Comparison of ENCODE assay signal across 8 mouse cellular contexts in the genomic region with DNA sequence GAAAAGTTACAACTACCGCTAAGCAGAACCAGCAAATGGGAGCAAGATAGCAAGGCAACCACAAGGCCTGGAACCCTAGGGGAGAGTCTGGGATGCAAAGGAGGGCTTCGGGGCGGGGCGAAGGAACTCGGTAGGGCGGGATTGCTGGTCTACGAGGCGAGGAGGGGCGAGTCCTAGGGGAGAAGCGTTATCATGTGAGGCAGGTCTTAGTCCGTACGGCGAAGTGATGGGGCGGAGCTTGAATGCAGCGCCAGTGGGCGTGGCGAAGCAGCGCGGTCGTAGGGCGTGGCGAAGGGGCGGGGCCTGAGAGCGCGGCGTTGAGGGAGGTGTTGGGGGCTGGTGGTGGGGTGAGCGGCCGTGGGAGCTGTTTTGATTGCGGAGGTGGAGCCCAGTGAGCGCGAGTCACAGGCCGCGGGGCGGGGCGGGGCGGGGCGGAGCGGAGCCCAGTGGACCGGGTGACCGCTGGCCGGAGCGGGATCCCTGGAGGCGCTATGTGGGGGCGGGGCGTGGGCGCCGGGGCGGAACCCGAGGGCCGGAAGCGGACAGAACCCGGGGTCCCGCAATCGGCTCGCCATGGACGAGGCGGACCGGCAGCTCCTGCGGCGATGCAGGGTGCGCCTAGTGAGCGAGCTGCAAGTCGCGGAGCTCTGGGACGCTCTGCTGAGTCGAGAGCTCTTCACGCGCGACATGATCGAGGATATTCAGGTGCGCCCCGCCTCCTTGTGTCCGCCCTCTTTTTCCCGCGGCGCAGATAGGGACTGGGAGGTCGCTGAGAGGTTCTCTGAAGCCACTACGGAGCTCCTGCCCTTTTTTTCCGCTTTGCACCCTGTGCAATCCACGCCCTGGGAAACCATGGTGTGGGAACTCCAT. TPM values are rescaled to one million over a fixed set of nuclear protein-coding genes. Genes with fewer than 3 reads are reported as not detected.
DNase-seq lines count a peak whose midpoint lies in the region; ATAC-seq lines count a peak whose summit lies in the region.

A gene (plus strand): TSS at position 331 of the 870 bp plus-strand sequence.

- peak; percentile 70 for ATAC-seq in common myeloid progenitor, adult 5-6 weeks (replicated peaks; ENCODE audit: low read depth, poor library complexity, severe bottlenecking)

- no peaks in the 10 kb centered on the region for H3K27me3 ChIP-seq in megakaryocyte, embryonic 14.5 days (replicated peaks)

- DNase-seq in ZHBTc4 (ENCODE audit: low read depth, low spot score), result peak; percentile 99
- peak; percentile 96 to 97 for DNase-seq in gastrocnemius, adult 8-10 months (ENCODE audit: low spot score in 2 of 2)
- peak; percentile 87 for DNase-seq in hindlimb bud, embryonic 11.5 days (ENCODE audit: extremely low spot score, low read depth, low spot score)
- DNase-seq in left cerebral cortex, adult 8-10 months (ENCODE audit: low spot score in 2 of 2), result peak; percentile 92 to 93
- peak; percentile 97 for DNase-seq in right cerebral cortex, postnatal 10 days (ENCODE audit: low spot score in 2 of 2)
- DNase-seq in urinary bladder, postnatal 25 days (ENCODE audit: low spot score), result peak; percentile 99

- H3K4me1 ChIP-seq in megakaryocyte, embryonic 14.5 days, result peaks cover 52% of the 10 kb centered on the region

- H3K9me3 ChIP-seq in megakaryocyte, embryonic 14.5 days, result no peaks in the 10 kb centered on the region

- peaks cover 29% of the 10 kb centered on the region for H3K36me3 ChIP-seq in megakaryocyte, embryonic 14.5 days (replicated peaks; ENCODE audit: low read length)

- peak within 1 kb of the TSS; percentile 93 for H3K4me3 ChIP-seq in megakaryocyte, embryonic 14.5 days (replicated peaks)

RNA-seq across cellular contexts. Expression of the gene that starts here (rescaled TPM):
- 12.1 and 14.2 TPM in 2 replicates for total RNA-seq in common myeloid progenitor, adult 5-6 weeks (2017)
- total RNA-seq in gastrocnemius, adult 8-10 months (2022), result 1 to 10 TPM; 1.5 to 2.5 (median 1.9) TPM
- total RNA-seq in left cerebral cortex, adult 8-10 months (2022), result 10 to 100 TPM; 23.3 to 30.5 (median 25.5) TPM
- polyA plus RNA-seq in megakaryocyte, embryonic 14.5 days (2012; ENCODE audit: insufficient read depth, low replicate concordance), result 4.7 and 7.1 TPM in 2 replicates

Comparison
In these comparisons a context has a peak if more than half of its experiments do, and no peak if none do; other contexts are left out.
1. Peak in every context shown above with its lines: DNase-seq, ATAC-seq and H3K4me3 ChIP-seq.